Mouse (Mus musculus) CD4-positive, CD25-positive, alpha-beta regulatory T cell, adult 4 months (primary cell): ENCODE measurements around the gene Grn. TPM values are rescaled to one million over a fixed set of nuclear protein-coding genes. Genes with fewer than 3 reads are reported as not detected.
A peak's percentile ranks its signal among the peaks of the same experiment; 100 is the strongest.

ENCODE experiments used
- ATAC-seq: one replicate; pipeline ENCODE4 v1.8.0; 2017
- polyA plus RNA-seq, 2 experiments: library from polyadenylated mRNA; unstranded; fragments of 100-300 nt; shearing (Covaris generic); gene quantifications; one replicate each; pipeline ENCODE4 v1.2.1; 2017

The Grn gene
- polyA plus RNA-seq, 2 experiments from 2014 or later, result 23.3 to 51.4 TPM

- no peak for ATAC-seq
Observed at GRCm38 (mm10) chr11:102443740-102444139, 13.6 kb downstream of the Grn start.

DNA sequence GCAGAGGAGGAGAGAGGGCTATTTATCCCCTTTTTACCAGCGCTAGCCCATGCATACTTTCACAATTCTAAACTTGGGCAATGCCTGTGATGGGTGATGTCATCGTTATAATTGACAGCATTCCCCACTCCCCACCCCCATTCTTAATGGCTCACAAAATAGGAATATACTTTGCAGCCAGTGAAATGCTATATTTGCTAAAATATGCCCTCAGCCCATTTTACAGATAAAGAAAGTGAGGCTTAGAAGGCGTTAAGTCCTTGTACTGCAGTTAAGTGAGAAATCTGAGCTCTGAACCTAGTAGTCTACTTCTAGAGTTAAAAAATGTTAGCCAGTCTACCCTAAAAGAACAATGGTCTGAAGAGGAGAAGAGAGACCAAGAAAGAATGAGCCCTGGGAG lies 14.2 kb downstream of the Grn start:
- no peak for ATAC-seq

GRCm38 (mm10) chr11:102444781-102445180 lies 14.7 kb downstream of the Grn start:
- ATAC-seq, result no peak

DNA sequence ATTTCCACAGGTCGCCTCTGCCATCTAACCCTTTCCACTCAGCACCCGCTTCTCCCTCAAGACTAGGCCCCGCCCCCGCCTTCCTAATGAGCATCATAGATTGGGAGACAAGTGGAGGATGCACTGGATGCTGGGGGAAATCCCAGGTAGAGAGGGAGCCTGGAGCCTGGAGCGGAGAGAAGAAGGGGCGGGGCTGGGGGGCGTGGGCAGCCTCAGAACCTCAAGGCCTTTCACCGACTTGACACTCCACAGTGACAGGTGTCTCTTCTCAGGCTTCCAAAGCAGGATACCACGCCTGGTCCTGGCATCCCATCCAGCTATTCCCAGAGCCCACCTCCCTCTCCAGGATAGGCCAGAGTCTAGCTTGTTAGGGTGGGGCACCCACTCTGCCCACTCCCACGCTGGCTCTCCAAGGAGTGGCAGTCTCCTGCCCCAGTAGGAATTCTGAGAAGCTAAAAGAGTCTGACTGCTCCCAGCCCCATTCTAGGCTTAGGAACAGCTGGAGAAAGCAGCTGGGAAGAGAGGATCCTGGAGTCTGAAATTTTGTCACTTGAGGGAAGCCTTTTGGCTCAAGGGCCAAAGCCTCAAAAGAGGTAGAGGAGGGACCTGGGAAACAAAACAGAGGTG lies 15.3 kb downstream of the Grn start:
- no peak for ATAC-seq

DNA sequence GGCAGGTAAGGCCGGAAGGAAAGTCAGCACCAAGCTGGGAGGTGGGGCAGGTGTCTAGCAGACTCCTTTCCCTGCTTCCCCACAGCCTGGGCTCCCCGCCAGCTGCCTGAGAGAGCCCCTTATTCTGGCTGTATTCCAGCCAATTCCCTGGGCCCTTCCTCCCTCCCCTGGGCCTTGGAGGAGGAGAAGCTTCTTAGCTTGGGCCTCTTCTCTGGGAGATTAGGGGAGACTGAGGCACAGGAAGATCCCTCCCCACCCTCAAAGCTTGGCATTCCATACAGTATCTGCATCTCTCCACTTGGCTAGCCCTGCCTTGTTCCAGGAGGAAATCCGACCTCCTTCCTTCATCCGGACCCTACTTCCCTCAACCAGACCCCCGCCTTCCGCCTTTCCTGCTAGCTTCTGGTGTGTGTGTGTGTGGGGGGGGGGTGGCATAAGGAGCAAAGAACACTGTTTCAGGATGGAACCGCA lies 15.8 kb downstream of the Grn start:
- ATAC-seq, result no peak

GRCm38 (mm10) chr11:102446581-102447461 lies 16.7 kb downstream of the Grn start:
- no peak for ATAC-seq

GRCm38 (mm10) chr11:102447497-102447896 lies 17.4 kb downstream of the Grn start, which contains the start of gene Fam171a2:
Fam171a2 (minus strand) TSS chr11:102447682.
- peak; percentile 75 for ATAC-seq

GRCm38 (mm10) chr11:102448327-102448726 lies 18.2 kb downstream of the Grn start:
- ATAC-seq, result no peak

- ATAC-seq, result no peak
Observed at GRCm38 (mm10) chr11:102449043-102450008, 19.2 kb downstream of the Grn start.

GRCm38 (mm10) chr11:102453131-102453530 lies 23.0 kb downstream of the Grn start:
- ATAC-seq, result no peak

GRCm38 (mm10) chr11:102455740-102456396 lies 25.8 kb downstream of the Grn start:
- ATAC-seq, result no peak

DNA sequence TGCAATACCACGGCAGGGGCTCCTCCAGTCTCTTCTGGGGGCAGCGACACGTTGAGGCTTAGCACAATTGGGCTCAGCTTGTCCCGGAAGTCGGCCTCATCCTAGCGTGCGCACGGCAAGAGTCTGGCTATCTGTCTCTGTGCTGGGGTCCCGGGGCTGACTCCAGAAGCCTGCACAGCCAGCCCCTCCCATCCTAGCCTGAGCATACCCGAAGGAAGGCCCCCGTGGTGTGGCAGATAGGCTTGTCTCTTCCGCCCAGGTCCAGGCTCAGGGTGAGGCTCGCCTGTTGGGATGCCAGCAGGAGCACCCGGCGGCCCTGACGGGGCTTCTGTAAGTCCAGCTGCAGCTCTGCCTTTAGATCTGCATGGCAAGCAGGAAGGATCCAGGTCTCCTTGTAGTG lies 30.4 kb downstream of the Grn start:
- ATAC-seq, result no peak

GRCm38 (mm10) chr11:102461764-102462163 lies 31.6 kb downstream of the Grn start:
- no peak for ATAC-seq

- ATAC-seq, result no peak
Observed at GRCm38 (mm10) chr11:102464901-102465300, 34.8 kb downstream of the Grn start.

- ATAC-seq, result no peak
Observed at GRCm38 (mm10) chr11:102465713-102466436, 35.8 kb downstream of the Grn start.

DNA sequence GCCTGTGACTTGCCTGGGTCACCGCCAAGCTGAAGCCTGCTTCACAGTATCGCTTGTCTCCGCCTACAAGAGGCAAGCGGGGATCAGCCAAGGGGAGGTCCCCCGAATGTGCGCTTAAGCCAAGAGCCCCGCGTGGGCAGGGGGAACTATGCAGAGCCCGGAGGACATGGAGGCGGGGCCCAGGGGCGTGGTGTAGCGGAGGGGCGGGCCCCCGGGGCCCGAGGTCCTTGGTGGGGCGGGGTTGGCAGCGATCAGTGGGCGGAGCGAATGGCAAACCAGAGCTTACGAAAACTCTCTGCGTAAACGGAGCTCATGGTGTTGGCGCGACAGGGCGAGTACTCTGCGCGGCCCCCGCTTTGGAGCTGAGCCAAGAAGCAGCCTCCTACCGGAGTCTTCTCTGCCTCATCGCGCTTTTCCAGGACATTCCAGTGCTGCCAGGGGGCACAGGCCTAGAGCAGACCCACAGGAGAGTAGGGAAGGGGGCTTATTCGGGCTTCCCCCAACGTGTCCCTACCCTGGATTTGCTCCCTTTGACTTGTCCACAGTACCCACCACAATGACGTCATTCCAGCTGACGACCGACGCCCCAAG lies 37.0 kb downstream of the Grn start:
- ATAC-seq, result peak; percentile 97

DNA sequence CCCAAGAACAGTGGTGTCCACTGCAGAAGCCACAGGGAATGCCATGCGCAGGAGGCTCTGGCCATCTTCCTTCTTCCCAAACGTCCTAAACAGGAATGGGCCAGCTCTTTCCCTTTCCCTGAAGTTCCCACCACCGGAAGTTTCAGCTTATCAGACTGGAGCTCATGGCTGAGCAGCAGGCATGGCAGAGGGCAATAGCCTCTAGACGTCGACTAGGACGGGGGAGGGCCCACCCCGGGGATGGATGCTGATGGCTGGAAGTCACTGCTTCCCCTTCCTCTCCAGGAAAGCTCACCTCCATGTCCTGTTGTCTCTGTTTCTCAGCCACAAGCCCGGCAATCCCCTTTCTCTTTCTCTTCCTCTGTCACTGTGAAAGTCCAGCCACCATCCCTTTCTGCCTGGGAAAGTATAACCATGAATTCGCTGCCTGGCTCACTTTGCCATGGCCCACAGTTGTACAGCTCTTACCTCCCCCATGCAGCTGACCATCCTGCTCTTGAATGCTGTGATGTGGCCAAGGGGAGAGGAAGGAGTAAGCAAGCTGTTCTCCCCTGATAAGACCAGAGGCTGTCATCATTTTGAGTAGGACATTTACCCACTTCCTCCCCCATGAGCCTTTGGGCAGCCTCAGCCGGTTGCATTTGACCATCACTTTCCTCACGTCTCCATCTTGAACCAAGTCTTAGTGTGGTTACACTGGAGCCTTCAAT lies 39.7 kb downstream of the Grn start, which contains the start of gene Itga2b:
Gene Itga2b, minus strand, starts transcription at position 475 of the 710 bp plus-strand sequence.
- no peak for ATAC-seq

DNA sequence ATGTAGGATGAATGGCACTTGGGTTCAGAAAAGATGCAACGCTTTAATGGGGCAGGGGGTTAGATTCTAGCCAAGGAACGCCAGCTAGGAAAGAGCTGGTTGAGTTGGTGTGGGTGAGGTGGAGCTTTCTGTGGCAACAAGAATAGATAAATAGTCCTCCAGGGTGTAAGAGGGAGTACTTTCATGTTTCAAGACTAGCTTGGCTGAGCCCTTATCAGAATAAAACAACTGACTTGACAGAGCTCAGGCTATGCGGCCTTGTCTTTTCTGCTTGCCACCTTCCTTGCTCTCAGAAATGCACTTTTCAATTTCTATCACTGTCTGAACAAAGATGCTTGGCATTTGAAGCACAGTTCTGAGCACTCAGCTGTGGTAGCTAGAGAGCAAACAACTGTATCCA lies 44.9 kb downstream of the Grn start:
- ATAC-seq, result no peak

- no peak for ATAC-seq
Observed at GRCm38 (mm10) chr11:102478671-102479070, 48.6 kb downstream of the Grn start.

GRCm38 (mm10) chr11:102479581-102479980 lies 49.5 kb downstream of the Grn start:
- ATAC-seq, result no peak
